In genomic region chr16:12201216-12201615, GRCm38 (mm10) we compare ENCODE assay signal across 7 mouse cellular contexts.
DNase-seq lines count a peak whose midpoint lies in the region; ATAC-seq and TF ChIP-seq lines count a peak whose summit lies in the region.

No protein-coding gene starts in this region.

- 29% methylated on average over 3 of the region's 3 CpGs for WGBS in kidney, postnatal 0 days
- WGBS in kidney, embryonic 14.5 days, result 32% methylated on average over 3 of the region's 3 CpGs

- H3K4me2 ChIP-seq in kidney, postnatal 0 days (ENCODE audit: low read length), result no peak overlapping the region
- H3K4me2 ChIP-seq in kidney, embryonic 14.5 days (replicated peaks; ENCODE audit: low read depth, low read length), result no peak overlapping the region

- no peak for ATAC-seq in kidney, postnatal 0 days (replicated peaks; ENCODE audit: low FRiP score, low read depth)
- ATAC-seq in kidney, embryonic 14.5 days (ENCODE audit: low FRiP score, low TSS enrichment), result no peak
- no peak for ATAC-seq in G1E (ENCODE audit: extremely low read depth, insufficient number of reproducible peaks, low FRiP score, poor library complexity, severe bottlenecking)

- no peaks in the 10 kb centered on the region for H3K9me3 ChIP-seq in kidney, postnatal 0 days (replicated peaks; ENCODE audit: low read length)
- no peaks in the 10 kb centered on the region for H3K9me3 ChIP-seq in kidney, embryonic 14.5 days (ENCODE audit: control insufficient read depth, low read length)
- no peaks in the 10 kb centered on the region for H3K9me3 ChIP-seq in G1E (replicated peaks)

- TF ChIP-seq CTCF in kidney, postnatal 0 days (IDR thresholded peaks at IDR 0.05; ENCODE audit: low read depth), result peak; percentile 80
- TF ChIP-seq CTCF in G1E (IDR thresholded peaks at IDR 0.05; ENCODE audit: low read depth, low read length), result 0 out of 2 replicates have a peak, but pooled peaks have one; percentile 20

- H3K36me3 ChIP-seq in kidney, postnatal 0 days (ENCODE audit: insufficient read depth, low read length), result no peaks in the 10 kb centered on the region
- H3K36me3 ChIP-seq in kidney, embryonic 14.5 days (ENCODE audit: control insufficient read depth, insufficient read depth, low read length), result no peaks in the 10 kb centered on the region
- H3K36me3 ChIP-seq in G1E (replicated peaks), result no peaks in the 10 kb centered on the region

- no peak overlapping the region for H3K9ac ChIP-seq in kidney, postnatal 0 days (ENCODE audit: low read depth, low read length)
- no peak overlapping the region for H3K9ac ChIP-seq in kidney, embryonic 14.5 days (ENCODE audit: low read depth, low read length)

- H3K4me1 ChIP-seq in kidney, postnatal 0 days (replicated peaks; ENCODE audit: insufficient read depth, low read length), result no peaks in the 10 kb centered on the region
- H3K4me1 ChIP-seq in kidney, embryonic 14.5 days (ENCODE audit: control insufficient read depth, insufficient read depth, low read length), result no peaks in the 10 kb centered on the region
- H3K4me1 ChIP-seq in G1E (ENCODE audit: insufficient read depth, low read depth, low read length), result peaks cover 5% of the 10 kb centered on the region

- no peak overlapping the region for H3K27ac ChIP-seq in kidney, postnatal 0 days
- no peak overlapping the region for H3K27ac ChIP-seq in kidney, embryonic 14.5 days (ENCODE audit: low read depth, low read length)

- peak; percentile 63 for DNase-seq in kidney, postnatal 0 days (ENCODE audit: low spot score)
- DNase-seq in G1E (ENCODE audit: low spot score), result no peak
- DNase-seq in adrenal gland, postnatal 10 days, result peak; percentile 45
- peak; percentile 9 to 44 for DNase-seq in kidney, postnatal 36 days
- DNase-seq in spleen, adult 18-20 months, result no peak
- no peak for DNase-seq in right cerebral cortex, adult 18-20 months

- no peak overlapping the region for H3K4me3 ChIP-seq in kidney, postnatal 0 days (replicated peaks; ENCODE audit: low read depth, low read length)
- H3K4me3 ChIP-seq in kidney, embryonic 14.5 days (ENCODE audit: low read length), result no peak overlapping the region
- H3K4me3 ChIP-seq in G1E (ENCODE audit: low read depth, low read length), result no peak overlapping the region

- no peaks in the 10 kb centered on the region for H3K27me3 ChIP-seq in kidney, postnatal 0 days (ENCODE audit: insufficient read depth, low read length)
- no peaks in the 10 kb centered on the region for H3K27me3 ChIP-seq in kidney, embryonic 14.5 days (ENCODE audit: control insufficient read depth, insufficient read depth, low read length)
- no peaks in the 10 kb centered on the region for H3K27me3 ChIP-seq in G1E (ENCODE audit: insufficient read depth, low read length)

Comparison
In these comparisons a context has a peak if more than half of its experiments do, and no peak if none do; other contexts are left out.
1. DNase-seq: peak in kidney, postnatal 0 days (single experiment), adrenal gland, postnatal 10 days (single experiment) and kidney, postnatal 36 days (2 of 2); none in G1E (single experiment), spleen, adult 18-20 months (0 of 2) and right cerebral cortex, adult 18-20 months (single experiment).